15 mouse cellular contexts compared by ENCODE assay signal in genomic region chr4:22972784-22973584, GRCm38 (mm10).
DNase-seq lines count a peak whose midpoint lies in the region; ATAC-seq and TF ChIP-seq lines count a peak whose summit lies in the region.
"Had no signal": no experiment of that assay in that cellular context is flagged by ENCODE, and none has a peak within 500 bp of the region (broad histone marks: within the 10 kb centered on the region; RNA-seq: fewer than 3 reads in every experiment).

No protein-coding gene starts in this region.

- no peak for DNase-seq in gastrocnemius, adult 2 months
- DNase-seq in gastrocnemius, adult 18-20 months (ENCODE audit: low spot score): no peak
- DNase-seq in left cerebral cortex, adult 2 months (ENCODE audit: extremely low spot score in 1 of 2, low spot score in 2 of 2): no peak
- DNase-seq in left cerebral cortex, adult 11 months (ENCODE audit: low spot score): no peak
- peak; percentile 15 for DNase-seq in midbrain, postnatal 0 days (ENCODE audit: low spot score)
- no peak for DNase-seq in cerebellum, adult 9-10 months
- DNase-seq: cerebellum, adult 9-11 months; kidney, postnatal 14 days; liver, embryonic 13.5 days; lung, postnatal 4 days; right cerebral cortex, postnatal 25 days had no signal

- peak overlapping the region; percentile 31 for H3K4me2 ChIP-seq in forebrain, embryonic 13.5 days
- no peak overlapping the region for H3K4me2 ChIP-seq in midbrain, postnatal 0 days (ENCODE audit: low read depth, low read length, poor library complexity, severe bottlenecking)
- H3K4me2 ChIP-seq: embryonic facial prominence, embryonic 13.5 days; hindbrain, embryonic 14.5 days; liver, embryonic 13.5 days had no signal

- peak; percentile 12; the same call in 1 of the 2 replicates for TF ChIP-seq CTCF in gastrocnemius, adult 2 months (IDR thresholded peaks at IDR 0.05)
- TF ChIP-seq CTCF in left cerebral cortex, adult 2 months (IDR thresholded peaks at IDR 0.05): peak; percentile 43
- TF ChIP-seq CTCF in midbrain, postnatal 0 days (IDR thresholded peaks at IDR 0.05): peak; percentile 66

- no peak overlapping the region for H3K9ac ChIP-seq in forebrain, embryonic 13.5 days
- H3K9ac ChIP-seq in midbrain, postnatal 0 days (replicated peaks; ENCODE audit: low read length, poor library complexity, severe bottlenecking): no peak overlapping the region
- H3K9ac ChIP-seq: embryonic facial prominence, embryonic 13.5 days; hindbrain, embryonic 14.5 days; liver, embryonic 13.5 days had no signal

- H3K4me1 ChIP-seq in forebrain, embryonic 13.5 days: peaks cover 35% of the 10 kb centered on the region
- H3K4me1 ChIP-seq in midbrain, postnatal 0 days (ENCODE audit: insufficient read depth, low read length): peaks cover 4% of the 10 kb centered on the region; the same call in 1 of the 2 replicates
- H3K4me1 ChIP-seq: embryonic facial prominence, embryonic 13.5 days; liver, embryonic 13.5 days had no signal

- ATAC-seq in forebrain, embryonic 13.5 days: peak; percentile 75
- no peak for ATAC-seq in midbrain, postnatal 0 days (ENCODE audit: low FRiP score)
- ATAC-seq: activated CD4-positive, CD25-positive, alpha-beta regulatory T cell, adult 4 months had no signal

- H3K4me3 ChIP-seq in gastrocnemius, adult 2 months: no peak overlapping the region
- no peak overlapping the region for H3K4me3 ChIP-seq in left cerebral cortex, adult 2 months
- H3K4me3 ChIP-seq in forebrain, embryonic 13.5 days: no peak overlapping the region
- H3K4me3 ChIP-seq in midbrain, postnatal 0 days (ENCODE audit: low read depth, low read length): no peak overlapping the region
- H3K4me3 ChIP-seq: embryonic facial prominence, embryonic 13.5 days; liver, embryonic 13.5 days had no signal

- H3K36me3 ChIP-seq in forebrain, embryonic 13.5 days (ENCODE audit: poor library complexity, severe bottlenecking): no peaks in the 10 kb centered on the region
- H3K36me3 ChIP-seq in midbrain, postnatal 0 days (ENCODE audit: insufficient read depth, low read length): no peaks in the 10 kb centered on the region
- H3K36me3 ChIP-seq: embryonic facial prominence, embryonic 13.5 days; liver, embryonic 13.5 days had no signal

- no peak overlapping the region for H3K27ac ChIP-seq in gastrocnemius, adult 2 months
- no peak overlapping the region for H3K27ac ChIP-seq in left cerebral cortex, adult 2 months
- peak overlapping the region; percentile 60 for H3K27ac ChIP-seq in forebrain, embryonic 13.5 days
- no peak overlapping the region for H3K27ac ChIP-seq in midbrain, postnatal 0 days (ENCODE audit: low read depth, low read length)
- H3K27ac ChIP-seq: embryonic facial prominence, embryonic 13.5 days; hindbrain, embryonic 14.5 days; liver, embryonic 13.5 days had no signal

- intact Hi-C loops in gastrocnemius, adult 2 months (cut with DNase I): no loop called here
- intact Hi-C loops in left cerebral cortex, adult 2 months (cut with DNase I): no loop called here

- H3K9me3 ChIP-seq in forebrain, embryonic 13.5 days (replicated peaks): no peaks in the 10 kb centered on the region
- no peaks in the 10 kb centered on the region for H3K9me3 ChIP-seq in midbrain, postnatal 0 days (ENCODE audit: low read length)
- H3K9me3 ChIP-seq: embryonic facial prominence, embryonic 13.5 days; liver, embryonic 13.5 days had no signal

- 16% methylated on average over 11 of the region's 11 CpGs for WGBS in forebrain, embryonic 13.5 days
- WGBS in midbrain, postnatal 0 days: 37% methylated on average over 11 of the region's 11 CpGs

- 0 out of 2 replicates have a peak, but pooled peaks cover 6% of the 10 kb centered on the region for H3K27me3 ChIP-seq in forebrain, embryonic 13.5 days
- no peaks in the 10 kb centered on the region for H3K27me3 ChIP-seq in midbrain, postnatal 0 days (ENCODE audit: insufficient read depth, low read length)
- H3K27me3 ChIP-seq: embryonic facial prominence, embryonic 13.5 days; liver, embryonic 13.5 days had no signal

Comparison
In these comparisons a context has a peak if more than half of its experiments do, and no peak if none do; other contexts are left out.
1. CTCF ChIP-seq: peak in every context shown above with its lines; median percentile 66 in midbrain, postnatal 0 days; 43 in left cerebral cortex, adult 2 months; 12 in gastrocnemius, adult 2 months.